Mouse (Mus musculus): ENCODE measurements around the gene Ctps. TPM values are rescaled to one million over a fixed set of nuclear protein-coding genes. Genes with fewer than 3 reads are reported as not detected.

Gene Ctps
- 25.3 TPM for polyA plus RNA-seq (2017; shearing (Covaris generic))

DNA sequence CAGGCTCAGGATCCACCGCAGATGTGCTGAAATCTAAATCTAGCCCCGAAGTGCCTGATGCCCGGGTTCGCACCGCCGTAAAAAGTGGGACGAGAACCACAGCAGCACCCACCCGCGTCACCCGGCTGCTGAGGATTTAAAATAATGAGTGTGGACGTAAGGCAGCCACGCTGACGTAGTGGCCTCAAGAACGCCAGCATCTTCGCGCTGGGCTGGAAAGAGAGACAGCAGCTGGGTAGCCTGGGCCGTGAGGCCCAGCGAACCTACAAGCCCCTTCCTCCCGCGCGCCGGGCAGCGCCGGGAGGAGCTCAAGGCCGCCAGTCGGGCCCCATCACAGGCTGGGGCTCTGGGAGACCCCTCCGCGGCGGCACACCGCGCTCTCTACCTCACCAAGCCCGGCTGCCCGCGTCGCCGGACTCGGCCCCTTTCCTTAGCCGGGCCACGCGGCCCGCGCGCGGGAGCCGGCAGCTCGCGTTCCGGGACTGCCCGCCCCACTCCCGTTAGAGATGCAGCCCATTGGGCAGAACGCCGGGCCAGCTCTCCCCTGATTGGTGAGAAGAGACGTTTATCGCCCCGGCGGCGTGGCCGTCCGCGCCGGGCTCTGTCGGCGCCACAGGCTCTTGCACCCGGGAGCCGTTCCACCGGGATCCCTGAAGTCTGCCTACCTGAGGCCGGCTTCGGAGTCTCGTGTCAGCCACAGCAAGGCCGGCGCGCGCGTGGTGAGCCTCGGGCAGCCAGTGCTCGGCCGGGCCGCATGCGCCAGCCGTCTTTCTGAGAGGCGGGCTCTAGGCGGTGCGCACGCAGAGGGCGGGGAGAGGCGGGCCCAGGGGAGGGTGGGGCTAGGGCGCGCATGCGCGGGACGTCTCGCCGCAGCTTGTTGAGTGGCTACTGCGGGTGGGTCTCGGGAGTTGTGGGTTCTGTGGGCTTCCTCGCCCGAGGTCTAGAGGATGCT, at the start of gene Ctps:
Gene Ctps (minus strand): TSS at position 791 of the 952 bp plus-strand sequence.

DNA sequence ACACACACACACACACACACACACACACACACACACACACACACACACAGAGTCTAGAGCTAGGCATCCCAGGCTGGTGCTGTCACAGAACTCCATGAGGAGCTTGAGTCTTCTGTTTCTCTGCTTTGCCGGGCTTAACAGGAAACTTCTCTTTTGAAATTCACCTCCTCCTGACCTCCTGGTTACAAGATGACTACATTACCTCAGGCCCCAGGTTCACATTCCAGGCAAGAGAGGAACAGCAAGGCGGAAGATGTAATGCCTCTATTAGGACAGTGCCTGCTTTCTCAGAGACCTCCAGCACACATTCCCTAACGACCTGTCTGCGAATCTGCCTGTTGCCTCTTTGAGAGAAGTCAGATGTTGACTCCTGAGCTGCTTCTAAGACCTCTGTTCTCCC, 18.4 kb upstream of the Ctps start, which contains the start of gene Gm8439:
Gene Gm8439 (plus strand): TSS at position 301 of the 400 bp plus-strand sequence.

DNA sequence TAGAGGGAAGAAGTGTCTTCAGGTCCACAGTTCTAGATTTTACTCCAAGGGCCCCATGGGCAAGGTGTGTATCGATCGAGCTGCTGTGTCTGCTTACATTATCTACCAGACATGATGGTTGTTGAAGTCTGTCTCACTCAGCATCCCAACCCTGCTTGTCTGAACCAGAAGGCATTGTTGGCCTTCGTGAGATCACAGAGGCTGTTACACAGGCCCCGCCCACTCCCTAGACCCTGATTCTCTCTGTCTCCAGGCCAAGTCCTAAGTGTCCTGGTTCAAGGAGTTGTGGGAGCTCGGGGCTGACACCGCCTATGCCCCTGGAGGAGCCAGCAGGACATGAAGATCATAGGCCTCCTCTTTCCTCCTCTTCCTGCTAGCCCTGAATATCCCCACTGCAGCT, 38.1 kb downstream of the Ctps start, which contains the start of gene Slfnl1:
Gene Slfnl1 (plus strand): TSS at position 246 of the 400 bp plus-strand sequence.

Other genes with a start within 250 kb of the Ctps start
- gene Scmh1, start 165.0 kb downstream of the Ctps start, polyA plus RNA-seq (2017; shearing (Covaris generic)): 28.8 TPM
- gene Slfnl1, start 38.0 kb downstream of the Ctps start, polyA plus RNA-seq (2017; shearing (Covaris generic)): not detected
- gene Gm8439, start 18.5 kb upstream of the Ctps start, polyA plus RNA-seq (2017; shearing (Covaris generic)): not detected
- 1.8 TPM for gene Cited4, start 96.3 kb upstream of the Ctps start, polyA plus RNA-seq (2017; shearing (Covaris generic))
- not detected for gene Kcnq4, start 178.3 kb upstream of the Ctps start, polyA plus RNA-seq (2017; shearing (Covaris generic))

All from CD4-positive, CD25-positive, alpha-beta regulatory T cell (primary cell).